Mouse (Mus musculus) CH12.LX (cell line): Measurements from ENCODE around the gene Zfp970. TPM values are rescaled to one million over a fixed set of nuclear protein-coding genes. Genes with fewer than 3 reads are reported as not detected.
"Not testable (repeated sequence)": the region's sequence is repeated elsewhere in the genome, so short reads cannot be mapped to it uniquely, and the experiment has no call there.

Source experiments
- DNase-seq: peaks from one replicate; pipeline ENCODE4 v3.0.0-alpha.2; 2013; ENCODE audit errors: extremely low read depth
- H3K27ac ChIP-seq: 2 replicates; pipeline ENCODE4 v1.5.1; 2012; ENCODE audit warnings: low read depth, mild to moderate bottlenecking, control low read depth, moderate library complexity; ENCODE audit not compliant: insufficient read depth
- H3K27me3 ChIP-seq: replicated peaks from 2 replicates; pipeline ENCODE3; 2012; ENCODE audit warnings: inconsistent platforms
- H3K36me3 ChIP-seq, 2 experiments: replicated peaks in 1 of 2; 2 replicates each; pipeline versions ENCODE3 to v1.6.1; 2012; ENCODE audit warnings: inconsistent platforms in 1 of 2, low read length in 1 of 2, mild to moderate bottlenecking in 1 of 2, mixed read lengths in 1 of 2, moderate library complexity in 1 of 2; ENCODE audit not compliant: control insufficient read depth in 1 of 2, insufficient read depth in 1 of 2
- H3K4me1 ChIP-seq, 2 experiments: 2 replicates each; pipeline ENCODE4 v1.6.1; 2012; ENCODE audit warnings: inconsistent platforms in 1 of 2, moderate library complexity in 1 of 2; ENCODE audit not compliant: insufficient read depth in 2 of 2, control insufficient read depth in 1 of 2
- H3K4me2 ChIP-seq: 2 replicates; pipeline ENCODE4 v1.6.1; 2012; ENCODE audit warnings: low read depth, mild to moderate bottlenecking, control low read depth; ENCODE audit not compliant: poor library complexity, insufficient read depth, severe bottlenecking
- H3K4me3 ChIP-seq, 3 experiments: fragments of 150-350 bp in 1 of 3; sonication (generic) in 1 of 3; replicated peaks in 1 of 3; 2 replicates each; pipeline versions ENCODE3 to v1.5.1; 2011 to 2012; ENCODE audit warnings: low read depth in 2 of 3, low read length in 2 of 3, mild to moderate bottlenecking in 2 of 3, moderate library complexity in 2 of 3, control low read depth in 1 of 3, improper control_type of control experiment in 1 of 3, inconsistent platforms in 1 of 3, mixed read lengths in 1 of 3; ENCODE audit not compliant: poor library complexity in 1 of 3
- H3K79me2 ChIP-seq: replicated peaks from 2 replicates; pipeline ENCODE4 v1.6.1; 2012; ENCODE audit warnings: mild to moderate bottlenecking, moderate library complexity; ENCODE audit not compliant: control insufficient read depth, poor library complexity, insufficient read depth, severe bottlenecking; ENCODE audit errors: extremely low read depth
- H3K9ac ChIP-seq: 2 replicates; pipeline ENCODE4 v1.6.1; 2012; ENCODE audit warnings: low read depth, mild to moderate bottlenecking, control low read depth, moderate library complexity; ENCODE audit not compliant: insufficient read depth
- H3K9me3 ChIP-seq: replicated peaks from 2 replicates; pipeline ENCODE3; 2012; ENCODE audit warnings: low read length, inconsistent platforms, mixed read lengths
- CHD2 ChIP-seq: IDR thresholded peaks from 2 replicates; pipeline ENCODE4 v1.6.1; 2011; ENCODE audit warnings: low read length, improper control_type of control experiment
- POLR2A ChIP-seq: IDR thresholded peaks from 2 replicates; pipeline ENCODE4 v1.6.1; 2011; ENCODE audit warnings: low read depth, mild to moderate bottlenecking, improper control_type of control experiment, low read length
- dilution Hi-C: fragments of 300-500 bp; cut with MboI; formaldehyde crosslinking; loops from 2 replicates; pipeline ENCODE4 v1.14.3; 2020; ENCODE audit warnings: low sequenced_read_pairs; ENCODE audit not compliant: extremely low pct_unique_long_range_greater_than_20kb, extremely low pct_ligation_motif_present
- in situ Hi-C: fragments of 300-500 bp; cut with MboI; formaldehyde crosslinking; loops from 3 replicates; pipeline ENCODE4 v1.14.3; 2019; ENCODE audit warnings: low sequenced_read_pairs, low pct_ligation_motif_present, low pct_unique_long_range_greater_than_20kb, mixed read lengths
- polyA plus RNA-seq: library from polyadenylated mRNA; unstranded; fragments of >175 nt; gene quantifications from 2 replicates; pipeline ENCODE4 v1.2.1, GENCODE M21; 2012; ENCODE audit warnings: low read depth; ENCODE audit not compliant: insufficient read length
- total RNA-seq, 2 experiments: library from RNA; depleted of rRNA; stranded (reverse); fragments of 300-350 nt in 1 of 2; fragments of >200 nt in 1 of 2; gene quantifications; 2 replicates each; pipeline ENCODE4 v1.2.3; 2012 to 2014

Zfp970 gene
- total and polyA plus RNA-seq, 3 experiments: 8.1 to 16.7 (median 15.7) TPM

DNA sequence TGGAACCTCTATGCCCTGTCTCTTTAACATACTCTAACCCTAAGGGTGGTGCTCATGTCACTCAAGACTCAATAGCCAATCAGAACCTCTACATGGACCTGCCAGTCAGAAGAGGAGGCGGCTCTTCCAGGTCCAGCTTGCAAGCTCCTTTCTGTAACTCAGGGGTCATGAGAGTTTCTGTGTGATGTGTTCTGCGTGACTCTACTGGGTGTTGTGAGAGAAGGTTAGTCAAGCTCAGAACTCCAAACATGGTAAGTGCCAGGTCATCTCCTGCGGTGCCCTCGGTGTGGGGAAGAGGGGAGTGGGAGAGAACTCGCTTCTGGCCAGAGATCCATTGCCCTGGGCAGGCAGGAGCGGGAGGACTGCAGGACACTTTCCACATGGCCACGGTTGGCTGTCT is 33.5 kb downstream of the Zfp970 start, which contains the start of gene Gm14403:
Gene Gm14403 (plus strand): TSS at position 149 of the 400 bp plus-strand sequence.
- peak within 1 kb of the TSS; percentile 44 for H3K4me2 ChIP-seq
- TF ChIP-seq POLR2A (peak; percentile 39; the same call in 1 of the 2 replicates), CHD2 (peak; percentile 31; the same call in 1 of the 2 replicates)
- H3K9me3 ChIP-seq, H3K79me2 ChIP-seq, H3K27me3 ChIP-seq, H3K36me3 ChIP-seq, in situ Hi-C loops, H3K4me1 ChIP-seq, dilution Hi-C loops, H3K27ac ChIP-seq: not testable (repeated sequence)
- DNase-seq: peak; percentile 54
- peak within 1 kb of the TSS; percentile 6; the same call in 1 of the 2 replicates for H3K9ac ChIP-seq
- H3K4me3 ChIP-seq: peak within 1 kb of the TSS; percentile 56 to 68 (median 64)

DNA sequence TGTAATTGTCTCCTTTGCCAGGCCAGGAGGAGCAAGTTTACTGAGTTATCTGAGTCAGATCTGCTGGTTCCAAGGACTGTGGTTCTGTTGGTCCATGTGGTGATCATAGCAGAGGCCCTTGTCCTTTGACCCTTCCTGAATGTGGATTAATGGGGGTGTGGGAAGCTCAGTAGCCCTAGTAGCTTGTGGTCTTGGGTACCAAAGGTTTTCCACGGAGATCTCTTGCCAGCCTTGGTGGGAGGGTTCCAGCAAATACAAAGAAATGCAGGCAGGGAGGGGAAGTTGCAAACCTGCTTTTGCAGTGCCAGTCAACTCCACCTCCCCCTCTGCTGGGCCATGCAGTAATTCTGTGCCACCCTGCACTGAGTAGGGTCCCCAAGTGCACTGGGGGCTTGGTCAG is 34.6 kb downstream of the Zfp970 start:
- H3K4me3 ChIP-seq, H3K36me3 ChIP-seq, H3K9me3 ChIP-seq, in situ Hi-C loops, H3K27ac ChIP-seq, H3K9ac ChIP-seq, H3K79me2 ChIP-seq, dilution Hi-C loops, H3K4me1 ChIP-seq, H3K4me2 ChIP-seq, DNase-seq, H3K27me3 ChIP-seq: not testable (repeated sequence)

DNA sequence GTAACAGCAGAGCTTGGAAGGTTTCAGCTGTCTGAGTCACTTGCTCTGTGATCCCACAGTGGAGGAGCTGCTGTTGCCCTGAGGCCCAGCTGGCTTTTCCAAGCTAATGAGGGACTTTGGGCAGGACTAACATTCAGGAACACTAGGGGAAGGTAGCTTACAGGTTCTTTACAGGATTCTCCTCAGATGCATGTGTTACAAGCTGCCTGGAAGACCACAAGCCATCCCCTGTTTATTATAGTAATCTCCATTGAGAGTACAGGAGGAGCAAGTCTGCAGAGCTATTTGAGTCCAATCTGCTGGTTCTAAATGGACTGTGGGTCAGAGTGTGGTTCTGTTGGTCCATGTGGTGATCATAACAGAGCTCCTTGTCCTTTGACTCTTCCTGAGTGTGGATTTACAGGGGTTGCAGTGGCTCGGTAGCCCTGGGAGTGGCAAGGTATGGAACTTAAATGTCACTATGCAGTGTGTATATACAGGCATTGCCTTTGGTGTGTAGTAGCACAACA is 40.7 kb downstream of the Zfp970 start:
- H3K4me1 ChIP-seq, H3K4me2 ChIP-seq, H3K4me3 ChIP-seq, in situ Hi-C loops, H3K9ac ChIP-seq, H3K79me2 ChIP-seq, H3K36me3 ChIP-seq, H3K27ac ChIP-seq, DNase-seq, dilution Hi-C loops, H3K27me3 ChIP-seq, H3K9me3 ChIP-seq: not testable (repeated sequence)

DNA sequence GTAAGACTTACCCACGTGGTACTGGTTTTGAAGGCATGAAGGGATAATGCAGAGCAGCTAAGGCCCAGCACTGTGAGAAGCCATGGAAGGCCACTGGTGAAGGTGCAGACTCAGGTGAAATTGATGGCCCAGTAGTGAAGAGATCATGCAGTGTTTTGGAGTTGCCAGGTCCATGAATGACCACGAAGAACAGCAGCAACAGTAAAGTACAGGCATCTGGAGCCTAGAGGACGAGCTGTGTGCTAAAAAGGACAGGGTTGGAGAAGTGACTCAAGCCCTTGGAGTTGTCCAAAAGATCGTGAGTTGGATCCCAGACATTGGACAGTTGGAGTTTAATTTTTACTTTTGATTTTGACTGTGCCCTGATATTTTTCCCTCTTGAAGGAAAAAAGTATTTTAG is 46.8 kb downstream of the Zfp970 start:
- H3K27me3 ChIP-seq, H3K4me3 ChIP-seq, DNase-seq, dilution Hi-C loops, H3K27ac ChIP-seq, H3K9me3 ChIP-seq, H3K36me3 ChIP-seq, H3K4me1 ChIP-seq, H3K4me2 ChIP-seq, in situ Hi-C loops, H3K9ac ChIP-seq, H3K79me2 ChIP-seq: not testable (repeated sequence)

DNA sequence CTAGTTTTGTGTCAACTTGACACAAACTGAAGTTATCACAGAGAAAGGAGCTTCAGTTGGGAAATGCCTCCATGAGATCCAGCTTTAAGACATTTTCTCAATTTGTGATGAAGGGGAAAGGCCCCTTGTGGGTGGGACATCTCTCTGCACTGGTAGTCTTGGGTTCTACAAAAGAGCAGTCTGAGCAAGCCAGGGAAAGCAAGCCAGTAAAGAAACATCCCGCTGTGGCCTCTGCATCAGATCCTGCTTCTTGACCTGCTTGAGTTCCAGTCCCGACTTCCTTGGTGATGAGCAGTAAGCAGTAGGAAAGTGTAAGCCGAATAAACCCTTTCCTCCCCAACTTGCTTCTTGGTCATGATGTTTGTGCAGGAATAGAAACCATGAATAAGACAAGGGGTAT is 47.4 kb downstream of the Zfp970 start:
- not testable (repeated sequence) for H3K4me1 ChIP-seq, H3K27me3 ChIP-seq

DNA sequence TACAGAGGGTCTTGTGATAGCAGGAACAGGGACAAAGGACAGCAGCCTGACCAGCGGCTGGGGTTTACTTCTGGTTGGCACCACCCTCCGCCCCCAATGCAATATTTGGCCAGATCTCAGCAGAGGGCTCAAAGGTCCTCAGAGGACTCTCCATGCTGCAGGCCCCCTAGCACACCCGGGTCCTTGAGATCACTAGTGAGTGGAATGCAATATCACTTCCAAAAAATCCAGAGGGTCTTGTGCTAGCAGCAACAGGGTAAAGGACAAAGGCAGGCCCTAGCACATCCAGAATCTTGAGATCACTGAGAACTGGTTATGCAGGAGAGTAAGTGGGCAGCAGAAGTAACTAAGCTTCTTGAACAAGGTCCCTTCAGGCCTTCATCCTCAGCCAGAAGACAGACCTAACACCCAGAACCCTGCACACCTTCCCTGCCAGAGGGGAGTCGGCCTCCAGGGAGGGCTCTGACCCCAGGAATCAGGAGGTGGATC is 49.5 kb downstream of the Zfp970 start:
- H3K27ac ChIP-seq, H3K4me2 ChIP-seq, H3K79me2 ChIP-seq, H3K4me3 ChIP-seq, H3K9me3 ChIP-seq, H3K4me1 ChIP-seq, in situ Hi-C loops, H3K9ac ChIP-seq, H3K27me3 ChIP-seq, dilution Hi-C loops, H3K36me3 ChIP-seq, DNase-seq: not testable (repeated sequence)

More for the DNA sequence above, 47.4 kb downstream of the Zfp970 start:
- H3K36me3 ChIP-seq, H3K9me3 ChIP-seq, DNase-seq, H3K79me2 ChIP-seq, H3K4me2 ChIP-seq, in situ Hi-C loops, H3K27ac ChIP-seq, H3K4me3 ChIP-seq, H3K9ac ChIP-seq, dilution Hi-C loops: not testable (repeated sequence)
